In genomic region chr6:136807395-136808013, GRCm38 (mm10) we compare ENCODE assay signal across 8 mouse cellular contexts. TPM values are rescaled to one million over a fixed set of nuclear protein-coding genes. Genes with fewer than 3 reads are reported as not detected.
A peak's percentile ranks its signal among the peaks of the same experiment; 100 is the strongest.
DNase-seq lines count a peak whose midpoint lies in the region; ATAC-seq and TF ChIP-seq lines count a peak whose summit lies in the region.

No protein-coding gene starts in this region.

- peak overlapping the region; percentile 34 for H3K4me3 ChIP-seq in liver, adult 2 months (ENCODE audit: insufficient read depth, low read depth, low read length)
- peak overlapping the region; percentile 78 for H3K4me3 ChIP-seq in embryonic facial prominence, embryonic 14.5 days (ENCODE audit: low read depth, low read length)
- peak overlapping the region; percentile 91 for H3K4me3 ChIP-seq in intestine, embryonic 15.5 days (replicated peaks)
- H3K4me3 ChIP-seq in neural tube, embryonic 12.5 days, result peak overlapping the region; percentile 86

- H3K27ac ChIP-seq in liver, adult 2 months (replicated peaks; ENCODE audit: insufficient read depth, low read depth, low read length), result peak overlapping the region; percentile 73
- H3K27ac ChIP-seq in embryonic facial prominence, embryonic 14.5 days (replicated peaks; ENCODE audit: low read depth, low read length), result peak overlapping the region; percentile 74
- peak overlapping the region; percentile 88 for H3K27ac ChIP-seq in intestine, embryonic 15.5 days
- no peak overlapping the region for H3K27ac ChIP-seq in neural tube, embryonic 12.5 days

- H3K9me3 ChIP-seq in embryonic facial prominence, embryonic 14.5 days (ENCODE audit: control insufficient read depth, low read length), result no peaks in the 10 kb centered on the region
- no peaks in the 10 kb centered on the region for H3K9me3 ChIP-seq in intestine, embryonic 15.5 days
- no peaks in the 10 kb centered on the region for H3K9me3 ChIP-seq in neural tube, embryonic 12.5 days

- H3K36me3 ChIP-seq in liver, adult 2 months (ENCODE audit: control insufficient read depth, insufficient read depth, low read length), result no peaks in the 10 kb centered on the region
- H3K36me3 ChIP-seq in embryonic facial prominence, embryonic 14.5 days (ENCODE audit: control insufficient read depth, insufficient read depth, low read length), result peaks cover 7% of the 10 kb centered on the region
- no peaks in the 10 kb centered on the region for H3K36me3 ChIP-seq in intestine, embryonic 15.5 days
- peaks cover 7% of the 10 kb centered on the region; the same call in 1 of the 2 replicates for H3K36me3 ChIP-seq in neural tube, embryonic 12.5 days

- no peak for TF ChIP-seq CTCF in liver, adult 2 months (IDR thresholded peaks at IDR 0.05; ENCODE audit: low read depth, low read length)

- DNase-seq in liver, adult 2 months (ENCODE audit: extremely low read depth, low read depth, low spot score), result no peak
- no peak for DNase-seq in liver
- DNase-seq in embryonic facial prominence, embryonic 14.5 days (ENCODE audit: low spot score), result no peak
- no peak for DNase-seq in urinary bladder, adult 18-20 months (ENCODE audit: low spot score in 2 of 2)
- DNase-seq in left cerebral cortex, adult 9 months (ENCODE audit: low spot score in 2 of 2), result no peak

- no peaks in the 10 kb centered on the region; the same call in 1 of the 2 replicates for H3K79me2 ChIP-seq in liver, adult 2 months (ENCODE audit: control insufficient read depth, insufficient read depth, low read length)

- H3K4me1 ChIP-seq in liver, adult 2 months (ENCODE audit: control insufficient read depth, insufficient read depth, low read length), result peaks cover 14% of the 10 kb centered on the region
- H3K4me1 ChIP-seq in embryonic facial prominence, embryonic 14.5 days (ENCODE audit: control insufficient read depth, insufficient read depth, low read length), result peaks cover 26% of the 10 kb centered on the region
- H3K4me1 ChIP-seq in intestine, embryonic 15.5 days (replicated peaks), result peaks cover 23% of the 10 kb centered on the region
- peaks cover 22% of the 10 kb centered on the region for H3K4me1 ChIP-seq in neural tube, embryonic 12.5 days

- H3K4me2 ChIP-seq in embryonic facial prominence, embryonic 14.5 days (ENCODE audit: low read depth, low read length), result peak overlapping the region; percentile 95
- H3K4me2 ChIP-seq in intestine, embryonic 15.5 days (replicated peaks), result peak overlapping the region; percentile 63
- peak overlapping the region; percentile 93 for H3K4me2 ChIP-seq in neural tube, embryonic 12.5 days (replicated peaks)

- no peak for ATAC-seq in embryonic facial prominence, embryonic 14.5 days (ENCODE audit: low read depth)
- ATAC-seq in intestine, embryonic 15.5 days, result peak; percentile 3
- 0 out of 2 replicates have a peak, but pooled peaks have one; percentile 1 for ATAC-seq in neural tube, embryonic 12.5 days (ENCODE audit: low FRiP score, low read depth)
- ATAC-seq in megakaryocyte progenitor cell, adult 5-6 weeks (replicated peaks; ENCODE audit: poor library complexity), result no peak

- 55% methylated on average over 18 of the region's 18 CpGs for WGBS in liver, adult 2 months
- 31% methylated on average over 18 of the region's 18 CpGs for WGBS in embryonic facial prominence, embryonic 14.5 days
- 24% methylated on average over 18 of the region's 18 CpGs for WGBS in intestine, embryonic 15.5 days
- 37% methylated on average over 18 of the region's 18 CpGs for WGBS in neural tube, embryonic 12.5 days

- TF ChIP-seq POLR2A in liver, adult 2 months (IDR thresholded peaks at IDR 0.05; ENCODE audit: extremely low read depth, insufficient read depth, low read length), result no peak

- no peaks in the 10 kb centered on the region for H3K27me3 ChIP-seq in liver, adult 2 months (ENCODE audit: control insufficient read depth, insufficient read depth, low read length)
- no peaks in the 10 kb centered on the region for H3K27me3 ChIP-seq in embryonic facial prominence, embryonic 14.5 days (replicated peaks; ENCODE audit: control insufficient read depth, insufficient read depth, low read length)
- H3K27me3 ChIP-seq in intestine, embryonic 15.5 days (replicated peaks), result no peaks in the 10 kb centered on the region
- H3K27me3 ChIP-seq in neural tube, embryonic 12.5 days (replicated peaks), result no peaks in the 10 kb centered on the region

- H3K9ac ChIP-seq in liver, adult 2 months (ENCODE audit: low read depth, low read length), result peak overlapping the region; percentile 54
- peak overlapping the region; percentile 53 for H3K9ac ChIP-seq in embryonic facial prominence, embryonic 14.5 days (ENCODE audit: low read depth, low read length)
- H3K9ac ChIP-seq in intestine, embryonic 15.5 days, result peak overlapping the region; percentile 41
- peak overlapping the region; percentile 33; the same call in 1 of the 2 replicates for H3K9ac ChIP-seq in neural tube, embryonic 12.5 days

RNA-seq across cellular contexts. Expression of gene H2afj, which starts 0.5 kb away (rescaled TPM):
- 53.1 and 63.8 TPM in 2 replicates for total RNA-seq in liver, adult 2 months (2014; rRNA removed)
- 90.3 and 103 TPM in 2 replicates for polyA plus RNA-seq in liver, adult 2 months (2012; rRNA removed)
- polyA plus RNA-seq in embryonic facial prominence, embryonic 14.5 days (2014; fragmentation: Nextera tagmentation; extraction: Ambion mirVana), result 93.2 and 98.2 TPM in 2 replicates
- 199 and 202 TPM in 2 replicates for polyA plus RNA-seq in intestine, embryonic 15.5 days (2015; fragmentation: Nextera tagmentation; extraction: Ambion mirVana)
- 123 and 127 TPM in 2 replicates for polyA plus RNA-seq in neural tube, embryonic 12.5 days (2016; fragmentation: Nextera tagmentation; extraction: Ambion mirVana)
- total RNA-seq in megakaryocyte progenitor cell, adult 5-6 weeks (2015), result 46.1 and 54.3 TPM in 2 replicates
- 69.3 and 79.7 TPM in 2 replicates for total RNA-seq in megakaryocyte progenitor cell, adult 5-6 weeks (2017)

RNA-seq across cellular contexts. Expression of gene Hist4h4, which starts 3.3 kb away (rescaled TPM):
- 8.8 and 9.9 TPM in 2 replicates for total RNA-seq in liver, adult 2 months (2014; rRNA removed)
- 0.15 and 0.21 TPM in 2 replicates for polyA plus RNA-seq in liver, adult 2 months (2012; rRNA removed)
- 0.64 and 1.1 TPM in 2 replicates for polyA plus RNA-seq in embryonic facial prominence, embryonic 14.5 days (2014; fragmentation: Nextera tagmentation; extraction: Ambion mirVana)
- 0.40 and 0.49 TPM in 2 replicates for polyA plus RNA-seq in intestine, embryonic 15.5 days (2015; fragmentation: Nextera tagmentation; extraction: Ambion mirVana)
- polyA plus RNA-seq in neural tube, embryonic 12.5 days (2016; fragmentation: Nextera tagmentation; extraction: Ambion mirVana), result 0.45 and 0.67 TPM in 2 replicates
- total RNA-seq in megakaryocyte progenitor cell, adult 5-6 weeks (2015), result 16.6 and 20.5 TPM in 2 replicates
- total RNA-seq in megakaryocyte progenitor cell, adult 5-6 weeks (2017), result 38.8 and 46.4 TPM in 2 replicates

RNA-seq across cellular contexts. Expression of gene BC049715, which starts 19.9 kb away (rescaled TPM):
- 0.18 and 1.1 TPM in 2 replicates for total RNA-seq in liver, adult 2 months (2014; rRNA removed)
- polyA plus RNA-seq in liver, adult 2 months (2012; rRNA removed), result 0.09 and 0.61 TPM in 2 replicates
- 1.1 and 1.7 TPM in 2 replicates for polyA plus RNA-seq in embryonic facial prominence, embryonic 14.5 days (2014; fragmentation: Nextera tagmentation; extraction: Ambion mirVana)
- polyA plus RNA-seq in intestine, embryonic 15.5 days (2015; fragmentation: Nextera tagmentation; extraction: Ambion mirVana), result 0.82 and 1.3 TPM in 2 replicates
- 1.1 and 3.7 TPM in 2 replicates for polyA plus RNA-seq in neural tube, embryonic 12.5 days (2016; fragmentation: Nextera tagmentation; extraction: Ambion mirVana)
- 1.2 and 2.2 TPM in 2 replicates for total RNA-seq in megakaryocyte progenitor cell, adult 5-6 weeks (2015)
- 3.5 and 8.7 TPM in 2 replicates for total RNA-seq in megakaryocyte progenitor cell, adult 5-6 weeks (2017)

RNA-seq across cellular contexts. Expression of gene Wbp11, which starts 20.5 kb away (rescaled TPM):
- 6.6 and 9.0 TPM in 2 replicates for total RNA-seq in liver, adult 2 months (2014; rRNA removed)
- 13.6 and 18.0 TPM in 2 replicates for polyA plus RNA-seq in liver, adult 2 months (2012; rRNA removed)
- polyA plus RNA-seq in embryonic facial prominence, embryonic 14.5 days (2014; fragmentation: Nextera tagmentation; extraction: Ambion mirVana), result 94.3 and 94.7 TPM in 2 replicates
- 85.1 and 92.7 TPM in 2 replicates for polyA plus RNA-seq in intestine, embryonic 15.5 days (2015; fragmentation: Nextera tagmentation; extraction: Ambion mirVana)
- 113 and 115 TPM in 2 replicates for polyA plus RNA-seq in neural tube, embryonic 12.5 days (2016; fragmentation: Nextera tagmentation; extraction: Ambion mirVana)
- 112 and 118 TPM in 2 replicates for total RNA-seq in megakaryocyte progenitor cell, adult 5-6 weeks (2015)
- total RNA-seq in megakaryocyte progenitor cell, adult 5-6 weeks (2017), result 40.9 and 47.7 TPM in 2 replicates

RNA-seq across cellular contexts. Expression of gene Gucy2c, which starts 25.9 kb away (rescaled TPM):
- 0.55 and 2.6 TPM in 2 replicates for total RNA-seq in liver, adult 2 months (2014; rRNA removed)
- 0.17 and 0.56 TPM in 2 replicates for polyA plus RNA-seq in liver, adult 2 months (2012; rRNA removed)
- 0.13 and 0.15 TPM in 2 replicates for polyA plus RNA-seq in embryonic facial prominence, embryonic 14.5 days (2014; fragmentation: Nextera tagmentation; extraction: Ambion mirVana)
- polyA plus RNA-seq in intestine, embryonic 15.5 days (2015; fragmentation: Nextera tagmentation; extraction: Ambion mirVana), result 72.4 and 75.1 TPM in 2 replicates
- 0.20 and 0.41 TPM in 2 replicates for polyA plus RNA-seq in neural tube, embryonic 12.5 days (2016; fragmentation: Nextera tagmentation; extraction: Ambion mirVana)
- not detected in 2 replicates for total RNA-seq in megakaryocyte progenitor cell, adult 5-6 weeks (2015)
- not detected in 2 replicates for total RNA-seq in megakaryocyte progenitor cell, adult 5-6 weeks (2017)

Comparison
In these comparisons a context has a peak if more than half of its experiments do, and no peak if none do; other contexts are left out.
1. H3K4me3 ChIP-seq: peak in every context shown above with its lines; median percentile 91 in intestine, embryonic 15.5 days; 86 in neural tube, embryonic 12.5 days; 78 in embryonic facial prominence, embryonic 14.5 days; 34 in liver, adult 2 months.
2. ATAC-seq: peak in intestine, embryonic 15.5 days (single experiment) and neural tube, embryonic 12.5 days (single experiment); none in embryonic facial prominence, embryonic 14.5 days (single experiment) and megakaryocyte progenitor cell, adult 5-6 weeks (single experiment).
3. Peak in every context shown above with its lines, with median percentiles within 50 percentile points of each other: H3K9ac ChIP-seq and H3K4me2 ChIP-seq.